Mouse (Mus musculus): Measurements from ENCODE around the gene Rab3gap2. TPM values are rescaled to one million over a fixed set of nuclear protein-coding genes. Genes with fewer than 3 reads are reported as not detected.

Gene Rab3gap2
- polyA plus RNA-seq, 1 experiment = 20.3 TPM

GRCm38 (mm10) chr1:185287066-185287465 lies 83.1 kb downstream of the Rab3gap2 start:
- no peak for DNase-seq
- TF ChIP-seq POLR2A (IDR thresholded peaks at IDR 0.05; ENCODE audit: borderline replicate concordance, extremely low read depth, low read depth, low read length) (no peak), CTCF (IDR thresholded peaks at IDR 0.05; ENCODE audit: insufficient read depth, low read length) (no peak)
- H3K4me1 ChIP-seq (ENCODE audit: control insufficient read depth, insufficient read depth, low read length) = no peaks in the 10 kb centered on the region
- 94% methylated on average over 20 of the region's 20 CpGs for WGBS
- no peak overlapping the region for H3K4me3 ChIP-seq (replicated peaks; ENCODE audit: extremely low read depth, low read depth, low read length)

- TF ChIP-seq POLR2A (IDR thresholded peaks at IDR 0.05; ENCODE audit: borderline replicate concordance, extremely low read depth, low read depth, low read length) = no peak
- no peak for TF ChIP-seq CTCF (IDR thresholded peaks at IDR 0.05; ENCODE audit: insufficient read depth, low read length)
- Histone ChIP-seq H3K4me3 (replicated peaks; ENCODE audit: extremely low read depth, low read depth, low read length) (no peak overlapping the region), H3K4me1 (ENCODE audit: control insufficient read depth, insufficient read depth, low read length) (no peaks in the 10 kb centered on the region)
- 60% methylated on average over 5 of the region's 5 CpGs for WGBS
- no peak for DNase-seq
Observed at GRCm38 (mm10) chr1:185289231-185289630, 85.3 kb downstream of the Rab3gap2 start.

GRCm38 (mm10) chr1:185291336-185291735 lies 87.4 kb downstream of the Rab3gap2 start:
- Histone ChIP-seq H3K4me3 (replicated peaks; ENCODE audit: extremely low read depth, low read depth, low read length) (no peak overlapping the region), H3K4me1 (ENCODE audit: control insufficient read depth, insufficient read depth, low read length) (no peaks in the 10 kb centered on the region)
- WGBS = 88% methylated on average over 4 of the region's 4 CpGs
- TF ChIP-seq CTCF (IDR thresholded peaks at IDR 0.05; ENCODE audit: insufficient read depth, low read length) (no peak), POLR2A (IDR thresholded peaks at IDR 0.05; ENCODE audit: borderline replicate concordance, extremely low read depth, low read depth, low read length) (no peak)
- DNase-seq = no peak

- DNase-seq = no peak
- no peak for TF ChIP-seq POLR2A (IDR thresholded peaks at IDR 0.05; ENCODE audit: borderline replicate concordance, extremely low read depth, low read depth, low read length)
- TF ChIP-seq CTCF (IDR thresholded peaks at IDR 0.05; ENCODE audit: insufficient read depth, low read length) = no peak
- Histone ChIP-seq H3K4me3 (replicated peaks; ENCODE audit: extremely low read depth, low read depth, low read length) (no peak overlapping the region), H3K4me1 (ENCODE audit: control insufficient read depth, insufficient read depth, low read length) (no peaks in the 10 kb centered on the region)
- WGBS = 92% methylated on average over 10 of the region's 10 CpGs
Observed at GRCm38 (mm10) chr1:185292646-185293360, 88.9 kb downstream of the Rab3gap2 start.

GRCm38 (mm10) chr1:185296850-185297249 lies 92.9 kb downstream of the Rab3gap2 start:
- Histone ChIP-seq H3K4me3 (replicated peaks; ENCODE audit: extremely low read depth, low read depth, low read length) (no peak overlapping the region), H3K4me1 (ENCODE audit: control insufficient read depth, insufficient read depth, low read length) (no peaks in the 10 kb centered on the region)
- no peak for DNase-seq
- 91% methylated on average over 7 of the region's 7 CpGs for WGBS
- TF ChIP-seq CTCF (IDR thresholded peaks at IDR 0.05; ENCODE audit: insufficient read depth, low read length) (no peak), POLR2A (IDR thresholded peaks at IDR 0.05; ENCODE audit: borderline replicate concordance, extremely low read depth, low read depth, low read length) (no peak)

- DNase-seq = no peak
- no peak for TF ChIP-seq CTCF (IDR thresholded peaks at IDR 0.05; ENCODE audit: insufficient read depth, low read length)
- no peak for TF ChIP-seq POLR2A (IDR thresholded peaks at IDR 0.05; ENCODE audit: borderline replicate concordance, extremely low read depth, low read depth, low read length)
- WGBS = 90% methylated on average over 8 of the region's 8 CpGs
- Histone ChIP-seq H3K4me3 (replicated peaks; ENCODE audit: extremely low read depth, low read depth, low read length) (no peak overlapping the region), H3K4me1 (ENCODE audit: control insufficient read depth, insufficient read depth, low read length) (no peaks in the 10 kb centered on the region)
Observed at GRCm38 (mm10) chr1:185298496-185298895, 94.6 kb downstream of the Rab3gap2 start.

GRCm38 (mm10) chr1:185302816-185303215 lies 98.9 kb downstream of the Rab3gap2 start:
- TF ChIP-seq CTCF (IDR thresholded peaks at IDR 0.05; ENCODE audit: insufficient read depth, low read length) (no peak), POLR2A (IDR thresholded peaks at IDR 0.05; ENCODE audit: borderline replicate concordance, extremely low read depth, low read depth, low read length) (no peak)
- no peak for DNase-seq
- no peak overlapping the region for H3K4me3 ChIP-seq (replicated peaks; ENCODE audit: extremely low read depth, low read depth, low read length)
- WGBS = 95% methylated on average over 6 of the region's 6 CpGs
- H3K4me1 ChIP-seq (ENCODE audit: control insufficient read depth, insufficient read depth, low read length) = no peaks in the 10 kb centered on the region

GRCm38 (mm10) chr1:185306836-185307235 lies 102.9 kb downstream of the Rab3gap2 start:
- 97% methylated on average over 12 of the region's 12 CpGs for WGBS
- Histone ChIP-seq H3K4me1 (ENCODE audit: control insufficient read depth, insufficient read depth, low read length) (no peaks in the 10 kb centered on the region), H3K4me3 (replicated peaks; ENCODE audit: extremely low read depth, low read depth, low read length) (no peak overlapping the region)
- TF ChIP-seq POLR2A (IDR thresholded peaks at IDR 0.05; ENCODE audit: borderline replicate concordance, extremely low read depth, low read depth, low read length) (no peak), CTCF (IDR thresholded peaks at IDR 0.05; ENCODE audit: insufficient read depth, low read length) (no peak)
- no peak for DNase-seq

- TF ChIP-seq CTCF (IDR thresholded peaks at IDR 0.05; ENCODE audit: insufficient read depth, low read length) (no peak), POLR2A (IDR thresholded peaks at IDR 0.05; ENCODE audit: borderline replicate concordance, extremely low read depth, low read depth, low read length) (no peak)
- Histone ChIP-seq H3K4me3 (replicated peaks; ENCODE audit: extremely low read depth, low read depth, low read length) (no peak overlapping the region), H3K4me1 (ENCODE audit: control insufficient read depth, insufficient read depth, low read length) (no peaks in the 10 kb centered on the region)
- DNase-seq = no peak
- whole genome bisulfite sequencing = 92% methylated on average over 7 of the region's 7 CpGs
Observed at GRCm38 (mm10) chr1:185307645-185308044, 103.7 kb downstream of the Rab3gap2 start.

GRCm38 (mm10) chr1:185308334-185308733 lies 104.4 kb downstream of the Rab3gap2 start:
- Histone ChIP-seq H3K4me3 (replicated peaks; ENCODE audit: extremely low read depth, low read depth, low read length) (no peak overlapping the region), H3K4me1 (ENCODE audit: control insufficient read depth, insufficient read depth, low read length) (no peaks in the 10 kb centered on the region)
- TF ChIP-seq POLR2A (IDR thresholded peaks at IDR 0.05; ENCODE audit: borderline replicate concordance, extremely low read depth, low read depth, low read length) = no peak
- TF ChIP-seq CTCF (IDR thresholded peaks at IDR 0.05; ENCODE audit: insufficient read depth, low read length) = no peak
- no peak for DNase-seq
- 92% methylated on average over 2 of the region's 2 CpGs for WGBS
